Mouse (Mus musculus): ENCODE measurements at regions not wholly inside any gene's neighbourhood (a gene's known extent, or its start where the extent isn't known, plus 50 kb on each side); places are given as distances from the start of the nearest gene placed in this dataset.
A peak's percentile ranks its signal among the peaks of the same experiment; 100 is the strongest.
"Not testable (repeated sequence)": the region's sequence is repeated elsewhere in the genome, so short reads cannot be mapped to it uniquely, and the experiment has no call there.

GRCm38 (mm10) chr16:86897967-86898710, 455.8 kb upstream of the N6amt1 start:
- DNase-seq (ENCODE audit: low spot score in 2 of 2) = no peak

GRCm38 (mm10) chr16:86894982-86895381, 459.0 kb upstream of the N6amt1 start:
- no peak for DNase-seq (ENCODE audit: low spot score in 2 of 2)

GRCm38 (mm10) chr16:86894333-86894732, 459.7 kb upstream of the N6amt1 start:
- no peak for DNase-seq (ENCODE audit: low spot score in 2 of 2)

GRCm38 (mm10) chr16:86888421-86888820, 465.6 kb upstream of the N6amt1 start:
- no peak for DNase-seq (ENCODE audit: low spot score in 2 of 2)

- no peak for DNase-seq (ENCODE audit: low spot score in 2 of 2)
These were observed 466.4 kb upstream of the N6amt1 start for GRCm38 (mm10) chr16:86887605-86888004.

- DNase-seq (ENCODE audit: low spot score in 2 of 2) = no peak
These were observed 470.1 kb upstream of the N6amt1 start for GRCm38 (mm10) chr16:86883862-86884261.

- DNase-seq (ENCODE audit: low spot score in 2 of 2) = peak; percentile 4 to 35
These were observed 471.5 kb upstream of the N6amt1 start for GRCm38 (mm10) chr16:86882529-86882928.

- DNase-seq (ENCODE audit: low spot score in 2 of 2) = no peak
These were observed 472.4 kb upstream of the N6amt1 start for GRCm38 (mm10) chr16:86881583-86881982.

GRCm38 (mm10) chr16:86860828-86861227, 493.2 kb upstream of the N6amt1 start:
- DNase-seq (ENCODE audit: low spot score in 2 of 2) = no peak

- no peak for DNase-seq (ENCODE audit: low spot score in 2 of 2)
These were observed 498.1 kb upstream of the N6amt1 start for GRCm38 (mm10) chr16:86855891-86856290.

GRCm38 (mm10) chr16:86855312-86855711, 498.7 kb upstream of the N6amt1 start:
- no peak for DNase-seq (ENCODE audit: low spot score in 2 of 2)

GRCm38 (mm10) chr16:86853398-86853797, 500.6 kb upstream of the N6amt1 start:
- no peak for DNase-seq (ENCODE audit: low spot score in 2 of 2)

- DNase-seq (ENCODE audit: low spot score in 2 of 2) = no peak
These were observed 515.3 kb upstream of the N6amt1 start for GRCm38 (mm10) chr16:86838457-86839337.

- no peak for DNase-seq (ENCODE audit: low spot score in 2 of 2)
These were observed 526.3 kb upstream of the N6amt1 start for GRCm38 (mm10) chr16:86827645-86828044.

- no peak for DNase-seq (ENCODE audit: low spot score in 2 of 2)
These were observed 527.3 kb upstream of the N6amt1 start for GRCm38 (mm10) chr16:86826641-86827040.

- no peak for DNase-seq (ENCODE audit: low spot score in 2 of 2)
These were observed 530.5 kb upstream of the N6amt1 start for GRCm38 (mm10) chr16:86823496-86823895.

- DNase-seq (ENCODE audit: low spot score in 2 of 2) = no peak
These were observed 532.4 kb upstream of the N6amt1 start for GRCm38 (mm10) chr16:86821586-86821985.

- DNase-seq (ENCODE audit: low spot score in 2 of 2) = not testable (repeated sequence)
These were observed 535.3 kb upstream of the N6amt1 start for GRCm38 (mm10) chr16:86818639-86819038.

- DNase-seq (ENCODE audit: low spot score in 2 of 2) = no peak
These were observed 537.0 kb upstream of the N6amt1 start for GRCm38 (mm10) chr16:86816763-86817593.

- no peak for DNase-seq (ENCODE audit: low spot score in 2 of 2)
These were observed 538.0 kb upstream of the N6amt1 start for GRCm38 (mm10) chr16:86816006-86816405.

GRCm38 (mm10) chr16:86812692-86813091, 541.3 kb upstream of the N6amt1 start:
- DNase-seq (ENCODE audit: low spot score in 2 of 2) = no peak

All from frontal cortex, postnatal 14 days (tissue).